Mouse (Mus musculus): Measurements from ENCODE around the gene Itfg2. TPM values are rescaled to one million over a fixed set of nuclear protein-coding genes. Genes with fewer than 3 reads are reported as not detected.
"Not testable (repeated sequence)": the region's sequence is repeated elsewhere in the genome, so short reads cannot be mapped to it uniquely, and the experiment has no call there.

Gene Itfg2
- total RNA-seq, 2 experiments from 2014 or later, result 21.1 to 26.3 TPM

DNA sequence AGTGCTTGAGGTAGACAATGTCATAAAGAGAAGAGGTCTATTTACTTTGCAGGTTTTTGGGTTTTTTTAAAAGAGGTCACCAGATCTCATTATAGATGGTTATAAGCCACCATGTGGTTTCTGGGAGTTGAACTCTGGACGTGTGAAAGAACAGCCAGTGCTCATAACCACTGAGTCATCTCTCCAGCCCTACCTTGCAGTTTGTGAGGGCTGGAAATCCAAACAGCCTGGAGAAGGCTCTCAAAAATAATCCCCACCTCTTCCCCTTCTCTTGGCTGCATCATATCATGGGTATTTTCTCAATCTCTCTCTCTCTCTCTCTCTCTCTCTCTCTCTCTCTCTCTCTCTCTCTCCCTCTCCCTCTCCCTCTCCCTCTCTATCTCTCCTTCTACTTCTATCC lies 34.0 kb downstream of the Itfg2 start:
- DNase-seq (ENCODE audit: low spot score in 2 of 2), result no peak

DNA sequence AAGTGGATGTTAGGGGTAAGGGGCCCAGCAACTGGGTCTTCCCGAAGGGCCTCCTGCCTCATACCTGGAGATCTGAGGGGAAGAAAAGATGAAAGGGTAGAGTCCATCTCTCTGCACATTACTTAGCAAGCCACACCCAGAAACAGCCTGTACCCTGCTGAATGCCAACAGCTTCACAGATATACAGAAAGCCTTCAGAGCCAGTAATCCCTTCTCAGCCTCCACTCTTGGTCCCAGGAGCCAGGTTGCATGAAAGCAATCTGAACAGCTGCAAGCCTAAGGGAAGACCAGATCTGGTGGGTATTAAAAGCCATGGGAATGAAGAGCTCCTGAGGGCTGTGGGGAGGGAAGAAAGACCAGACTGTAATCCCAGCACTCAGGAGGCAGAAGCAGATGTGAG lies 35.5 kb downstream of the Itfg2 start:
- no peak for DNase-seq (ENCODE audit: low spot score in 2 of 2)

DNA sequence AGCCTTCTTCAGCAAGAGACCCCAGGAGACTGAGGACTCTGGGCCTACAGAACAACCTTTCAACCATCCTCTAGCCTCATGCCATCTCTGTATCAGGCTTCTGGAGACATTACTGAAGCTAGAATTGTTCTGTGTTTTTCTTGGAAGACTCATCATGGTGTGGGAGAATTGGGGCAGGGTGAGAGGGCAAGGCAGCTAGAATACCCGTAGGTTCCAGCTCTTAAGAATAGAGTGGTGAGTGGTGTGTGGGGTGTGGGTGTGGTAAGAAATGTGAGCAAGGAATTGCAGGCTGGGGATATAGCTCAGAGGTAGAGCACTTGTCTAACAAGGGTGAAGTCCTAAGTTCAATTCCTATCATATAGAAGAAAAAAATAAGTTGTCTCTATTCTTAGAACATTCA lies 39.7 kb downstream of the Itfg2 start:
- DNase-seq (ENCODE audit: low spot score in 2 of 2), result no peak

DNA sequence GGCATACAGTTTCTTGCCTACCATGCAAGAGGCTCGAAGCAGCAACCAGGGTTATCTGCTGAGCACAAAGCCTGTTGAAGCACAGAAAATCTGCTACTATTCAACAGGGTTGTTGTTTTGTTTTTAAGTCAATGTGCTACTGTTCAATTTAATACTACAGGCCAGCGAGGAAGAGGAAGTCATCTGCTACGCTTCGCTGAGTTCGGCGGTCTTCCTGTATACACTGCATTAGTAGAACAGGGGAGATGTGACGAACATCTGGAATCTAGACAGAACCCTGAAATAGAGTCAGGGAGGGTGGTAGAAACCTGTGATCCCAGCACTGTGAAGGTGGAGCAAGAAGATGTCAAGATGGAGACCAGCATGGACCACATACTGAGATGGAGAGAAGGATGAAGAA lies 41.0 kb downstream of the Itfg2 start:
- no peak for DNase-seq (ENCODE audit: low spot score in 2 of 2)

DNA sequence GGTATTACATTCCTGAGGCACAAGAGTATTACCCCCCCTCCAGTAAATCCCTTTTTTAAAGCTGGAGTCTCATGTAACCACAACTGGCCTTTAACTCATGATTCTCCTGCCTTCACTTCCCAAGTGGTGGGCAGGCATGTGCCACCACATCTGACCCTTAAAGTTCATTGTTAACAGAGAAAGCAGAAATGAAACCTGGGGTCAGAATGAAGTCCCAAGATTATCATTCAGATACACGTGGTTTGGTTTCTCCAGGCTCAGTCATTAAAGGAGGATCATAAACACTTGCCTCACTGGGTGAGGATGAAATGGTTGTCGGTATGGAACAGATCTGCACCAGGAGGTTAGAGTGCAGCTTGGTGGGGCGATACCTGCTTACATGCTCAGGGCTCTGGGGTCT lies 43.5 kb downstream of the Itfg2 start:
- no peak for DNase-seq (ENCODE audit: low spot score in 2 of 2)

DNA sequence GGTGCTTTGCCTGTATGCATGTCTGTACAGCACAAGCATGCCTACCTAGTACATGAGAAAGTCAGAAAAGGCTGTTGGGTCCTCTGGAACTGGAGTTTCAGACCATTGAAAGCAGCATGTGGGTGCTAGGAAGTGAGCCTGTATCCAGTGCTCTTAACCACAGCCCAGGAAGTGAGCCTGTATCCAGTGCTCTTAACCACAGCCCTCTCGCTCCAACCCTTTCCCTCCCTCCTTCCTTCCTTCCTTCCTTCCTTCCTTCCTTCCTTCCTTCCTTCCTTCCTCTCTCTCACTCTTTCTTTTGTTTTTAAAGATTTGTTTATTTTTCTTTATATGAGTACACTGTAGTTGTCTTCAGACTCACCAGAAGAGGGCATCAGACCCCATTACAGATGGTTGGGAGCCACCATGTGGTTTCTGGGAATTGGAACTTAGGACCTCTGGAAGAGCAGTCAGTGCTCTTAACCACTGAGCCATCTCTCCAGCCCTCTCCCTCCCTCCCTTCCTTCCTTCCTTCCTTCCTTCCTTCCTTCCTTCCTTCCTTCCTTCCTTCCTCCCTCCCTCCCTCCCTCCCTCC lies 44.0 kb downstream of the Itfg2 start:
- DNase-seq (ENCODE audit: low spot score in 2 of 2), result not testable (repeated sequence)

DNA sequence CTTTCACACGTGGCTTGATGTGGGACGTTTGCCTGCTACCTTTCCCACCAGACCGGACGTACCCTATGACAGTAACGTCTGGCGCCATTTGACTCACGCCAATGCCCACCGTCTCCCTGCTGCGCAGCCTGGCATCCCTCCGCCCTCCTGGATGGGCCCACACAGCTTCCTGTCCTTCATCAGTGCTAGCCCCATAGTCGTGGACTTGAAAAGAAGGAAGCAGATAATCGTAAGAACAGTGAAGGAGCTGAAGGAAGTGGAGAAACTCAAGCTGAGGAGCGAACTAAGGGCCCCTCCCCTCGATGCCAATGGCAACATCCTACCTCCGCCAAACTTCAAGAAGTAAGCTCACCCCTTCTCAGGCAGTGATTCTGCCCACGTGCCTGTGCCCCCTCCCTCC lies 45.1 kb downstream of the Itfg2 start:
- no peak for DNase-seq (ENCODE audit: low spot score in 2 of 2)

DNA sequence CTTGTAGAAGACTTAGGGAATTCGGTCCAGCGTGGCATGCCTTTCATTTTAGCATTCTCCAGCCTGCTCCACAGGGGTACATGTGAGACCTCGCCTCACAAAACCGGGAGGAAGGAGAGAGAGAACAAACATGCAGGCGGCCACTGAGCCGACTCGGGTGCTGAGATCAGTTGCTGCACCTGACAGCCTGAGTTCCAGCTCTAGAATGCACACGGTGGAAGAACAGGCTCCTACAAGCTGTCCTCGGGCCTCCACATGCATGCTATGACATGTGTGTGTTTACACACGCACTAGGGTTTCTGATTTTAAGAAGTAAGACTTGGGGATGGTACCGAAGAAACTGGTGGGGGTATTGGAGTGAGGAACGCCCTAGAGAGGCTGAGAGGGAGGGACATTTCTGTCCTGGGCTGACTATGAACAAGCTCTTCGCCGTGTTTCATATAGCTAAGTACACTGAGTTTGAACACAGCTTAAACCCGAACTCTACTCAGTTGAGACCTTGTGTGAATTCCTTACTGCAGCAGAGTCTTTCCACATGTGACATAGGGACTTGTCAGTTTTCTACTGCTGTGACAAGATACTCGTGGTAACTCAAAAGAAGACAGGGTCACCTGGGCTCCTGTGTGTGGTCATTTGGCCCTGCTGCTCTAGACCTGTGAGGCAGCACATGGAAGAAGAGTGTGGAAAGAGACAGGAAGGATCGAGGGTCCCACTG lies 48.2 kb downstream of the Itfg2 start:
- DNase-seq (ENCODE audit: low spot score in 2 of 2), result no peak

DNA sequence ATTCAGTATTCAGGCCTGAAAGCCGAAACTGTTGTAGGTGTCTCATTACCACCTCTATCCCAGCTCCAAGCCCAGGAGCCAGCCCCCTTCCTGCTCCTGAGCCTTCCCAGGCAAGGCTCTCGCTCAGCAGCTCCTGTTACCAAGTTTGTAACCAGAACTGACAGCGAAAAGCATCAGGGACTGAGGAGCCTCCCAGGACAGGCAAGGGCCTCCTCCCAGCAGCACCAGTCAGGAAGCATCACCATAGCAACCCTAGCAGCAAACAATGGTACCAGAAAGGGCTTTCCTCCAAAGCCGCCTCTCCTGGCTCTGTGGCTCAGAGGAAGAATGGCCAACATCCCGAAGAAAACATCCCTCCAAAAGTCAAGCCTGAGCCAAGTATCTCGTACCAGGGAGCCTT lies 49.5 kb downstream of the Itfg2 start, which contains the start of the genes Tex52 and Gm44596:
TSS of gene Tex52 (plus strand) at position 265 of the 400 bp plus-strand sequence.
TSS of gene Gm44596 (plus strand) at position 312 of the 400 bp plus-strand sequence.
- peak; percentile 60 to 72 for DNase-seq (ENCODE audit: low spot score in 2 of 2)

DNA sequence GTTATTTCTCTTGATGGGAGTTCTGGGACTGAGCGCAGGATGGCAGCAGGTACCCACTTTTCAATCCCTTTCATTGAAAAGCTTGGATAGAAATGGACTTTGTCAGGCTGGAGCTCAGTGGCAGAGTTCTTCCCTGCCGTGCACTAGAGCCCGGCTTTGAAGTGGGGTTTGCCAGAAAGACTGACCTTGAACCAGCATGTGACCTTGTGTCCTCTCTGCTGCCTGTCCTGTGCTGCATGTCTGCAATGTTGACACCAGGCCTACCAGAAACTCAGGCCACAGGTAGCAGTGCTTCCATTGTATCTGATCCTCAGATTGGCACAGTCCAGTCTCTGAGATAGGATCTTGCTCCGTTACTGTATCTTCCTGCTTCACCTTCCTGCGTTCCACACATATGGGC lies 54.7 kb downstream of the Itfg2 start:
- DNase-seq (ENCODE audit: low spot score in 2 of 2), result no peak

DNA sequence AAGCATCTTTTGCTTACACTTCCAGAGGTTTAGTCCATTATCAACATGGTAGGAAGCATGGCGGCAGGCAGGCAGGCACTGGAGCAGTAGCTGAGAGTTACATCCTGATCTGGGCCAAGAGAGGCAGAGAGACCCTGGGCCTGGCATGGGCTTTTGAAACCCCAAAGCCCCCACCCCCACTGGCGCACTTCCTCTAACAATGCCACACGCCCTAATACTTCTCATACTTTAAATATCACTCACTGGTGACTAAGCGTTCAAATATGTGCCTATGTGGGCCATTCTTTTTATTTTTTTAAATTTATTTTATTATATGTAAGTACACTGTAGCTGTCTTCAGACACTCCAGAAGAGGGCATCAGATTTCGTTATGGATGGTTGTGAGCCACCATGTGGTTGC lies 58.3 kb downstream of the Itfg2 start:
- DNase-seq (ENCODE audit: low spot score in 2 of 2), result no peak

DNA sequence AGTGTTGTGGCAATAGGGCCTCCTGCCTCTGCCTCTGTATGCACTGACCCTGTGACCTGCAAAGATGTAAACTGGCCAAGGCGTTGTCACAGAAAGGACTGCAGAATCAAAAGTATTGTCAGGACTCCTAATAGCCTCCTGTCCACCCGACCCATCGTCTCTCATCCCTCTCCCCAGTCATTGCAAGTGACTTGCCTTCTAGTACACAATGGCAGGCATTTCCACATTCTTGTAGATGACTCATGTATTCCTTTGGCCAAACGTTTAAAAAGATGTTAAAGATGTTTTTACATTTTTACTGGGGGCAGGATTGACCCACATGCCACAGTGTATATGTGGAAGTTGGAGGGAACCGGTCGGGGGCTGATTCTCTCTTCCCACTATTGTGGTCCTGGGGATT lies 60.0 kb downstream of the Itfg2 start:
- no peak for DNase-seq (ENCODE audit: low spot score in 2 of 2)

DNA sequence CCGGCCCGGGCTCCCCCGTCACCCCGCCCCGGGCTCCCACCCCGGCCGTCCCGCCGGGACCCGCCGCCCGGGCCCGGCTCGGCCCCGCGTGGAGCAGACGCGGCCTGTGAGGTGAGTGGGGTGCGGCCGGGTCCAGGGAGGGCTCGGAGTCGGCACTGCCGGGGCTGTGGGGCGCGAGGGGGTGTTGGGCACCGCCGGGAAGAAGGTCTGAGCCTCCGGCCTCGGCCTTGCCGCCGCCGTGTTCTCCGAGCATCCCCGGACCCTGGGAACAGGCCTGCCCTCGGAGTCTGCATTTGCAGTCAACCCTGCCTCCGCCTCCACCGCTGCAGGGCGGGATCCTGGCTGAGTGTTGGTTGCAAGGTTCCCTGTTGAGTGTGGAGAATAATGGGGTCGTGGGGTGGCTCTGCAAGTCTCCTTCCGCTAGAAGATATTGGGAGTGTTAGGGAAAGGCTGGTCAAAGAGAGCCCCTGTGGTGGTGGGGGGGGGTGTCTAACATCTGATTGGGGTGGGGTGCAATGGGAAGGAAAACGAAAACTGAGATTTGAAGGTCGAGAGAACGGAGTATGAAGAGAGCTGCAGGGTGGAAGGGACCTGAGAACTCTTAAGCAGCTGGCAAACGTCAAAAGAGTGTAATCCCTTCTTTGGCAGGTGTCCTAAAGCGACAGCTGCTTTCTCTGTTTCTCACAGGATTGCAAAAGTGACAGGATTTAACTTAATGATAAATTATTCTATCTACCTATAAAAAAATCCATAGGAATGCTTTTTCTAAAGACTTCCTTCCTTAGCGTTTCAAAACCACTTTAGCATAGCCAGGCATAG lies 61.5 kb downstream of the Itfg2 start:
- no peak for DNase-seq (ENCODE audit: low spot score in 2 of 2)

DNA sequence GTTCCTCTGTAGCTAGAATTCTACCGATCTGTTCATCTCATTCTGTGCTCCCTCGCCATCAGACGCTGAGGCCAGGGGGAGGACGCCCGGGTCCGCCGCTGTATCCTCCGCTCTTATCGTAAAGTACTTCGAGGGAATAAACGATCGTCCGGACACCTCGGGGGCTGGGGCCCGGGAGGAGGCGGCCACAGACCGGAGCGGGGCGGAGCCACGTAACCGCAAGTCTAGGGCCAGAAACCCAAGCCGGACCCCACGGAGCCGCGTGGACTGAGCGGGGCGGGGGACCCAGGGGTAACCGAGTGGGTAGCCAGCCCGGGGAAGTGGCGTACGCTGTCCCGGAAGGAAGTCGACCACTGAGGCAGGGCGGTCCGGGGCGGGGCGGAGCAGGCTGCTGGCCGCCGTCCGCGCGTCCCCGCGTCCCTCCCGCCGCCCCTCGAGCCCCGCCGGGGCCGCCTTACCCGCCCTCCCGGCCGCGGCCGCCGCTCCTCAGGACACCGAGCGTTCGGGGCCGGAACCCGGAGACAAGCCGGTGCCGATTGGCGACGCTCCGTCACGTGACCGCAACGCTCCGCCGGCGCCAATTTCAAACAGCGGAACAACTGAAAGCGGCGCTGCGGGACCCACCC lies 62.2 kb downstream of the Itfg2 start, which contains the start of the genes Rhno1 and Foxm1:
TSS of gene Rhno1 (minus strand) at position 531 of the 626 bp plus-strand sequence.
TSS of gene Foxm1 (plus strand) at position 587 of the 626 bp plus-strand sequence.
- DNase-seq (ENCODE audit: low spot score in 2 of 2), result peak; percentile 58 to 82

DNA sequence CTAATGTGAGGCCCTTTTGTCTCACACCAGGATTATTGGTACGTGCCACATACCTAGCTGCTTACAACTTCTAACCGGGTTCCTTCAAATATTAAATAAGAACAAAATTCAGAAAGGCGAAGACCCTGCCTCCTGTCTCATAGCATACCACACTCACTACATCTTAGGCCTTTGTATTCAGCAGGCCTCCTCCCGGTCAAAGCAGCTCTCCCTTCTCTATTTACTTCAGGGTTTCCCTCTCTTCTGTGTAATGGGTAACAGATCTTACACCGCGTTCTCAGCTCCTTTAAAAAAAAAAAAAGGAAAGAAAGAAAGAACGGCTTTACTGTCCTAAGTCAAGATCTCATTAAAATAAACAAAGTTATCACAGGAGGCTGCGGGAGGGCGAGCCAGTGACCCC lies 62.8 kb downstream of the Itfg2 start:
- DNase-seq (ENCODE audit: low spot score in 2 of 2), result no peak

Other genes with a start within 250 kb of the Itfg2 start
- 1 to 10 TPM in 1 of 2 experiments, under 1 TPM in 1; 0.97 to 1.5 TPM for gene Tead4, start 124.1 kb downstream of the Itfg2 start, total RNA-seq (2021)
- gene Tulp3, start 69.1 kb downstream of the Itfg2 start, total RNA-seq (2021), result 10 to 100 TPM; 19.2 to 21.4 TPM
- gene Rhno1, start 62.0 kb downstream of the Itfg2 start, total RNA-seq (2021), result 10 to 100 TPM; 21.5 to 23.4 TPM
- 1 to 10 TPM in 1 of 2 experiments, under 1 TPM in 1; 0.84 to 1.3 TPM for gene Foxm1, start 62.0 kb downstream of the Itfg2 start, total RNA-seq (2021)
- gene Tex52, start 49.5 kb downstream of the Itfg2 start, total RNA-seq (2021), result 1 to 10 TPM; 1.9 to 2.7 TPM
- not detected for gene Gm44596, start 49.4 kb downstream of the Itfg2 start, total RNA-seq (2021)
- 10 to 100 TPM; 14.6 to 16.4 TPM for gene Nrip2, start 25.6 kb downstream of the Itfg2 start, total RNA-seq (2021)
- gene Fkbp4, start 13.7 kb upstream of the Itfg2 start, total RNA-seq (2021), result 100 to 1,000 TPM; 123 to 132 TPM
- gene Pzp, start 101.8 kb upstream of the Itfg2 start, total RNA-seq (2021), result not detected
- gene A2ml1, start 156.7 kb upstream of the Itfg2 start, total RNA-seq (2021), result 10 to 100 TPM in 1 of 2 experiments, 1 to 10 TPM in 1; 7.2 to 12.3 TPM
- not detected for gene Klrb1a, start 198.6 kb upstream of the Itfg2 start, total RNA-seq (2021)
- gene Clec2h, start 237.5 kb upstream of the Itfg2 start, total RNA-seq (2021), result not detected